Mouse (Mus musculus): Measurements from ENCODE around the gene Olfr1375. TPM values are rescaled to one million over a fixed set of nuclear protein-coding genes. Genes with fewer than 3 reads are reported as not detected.
"Not testable (repeated sequence)": the region's sequence is repeated elsewhere in the genome, so short reads cannot be mapped to it uniquely, and the experiment has no call there.

Olfr1375 gene
- polyA plus RNA-seq (2015; fragmentation: Nextera tagmentation; extraction: Ambion mirVana) = not detected in 2 replicates

DNA sequence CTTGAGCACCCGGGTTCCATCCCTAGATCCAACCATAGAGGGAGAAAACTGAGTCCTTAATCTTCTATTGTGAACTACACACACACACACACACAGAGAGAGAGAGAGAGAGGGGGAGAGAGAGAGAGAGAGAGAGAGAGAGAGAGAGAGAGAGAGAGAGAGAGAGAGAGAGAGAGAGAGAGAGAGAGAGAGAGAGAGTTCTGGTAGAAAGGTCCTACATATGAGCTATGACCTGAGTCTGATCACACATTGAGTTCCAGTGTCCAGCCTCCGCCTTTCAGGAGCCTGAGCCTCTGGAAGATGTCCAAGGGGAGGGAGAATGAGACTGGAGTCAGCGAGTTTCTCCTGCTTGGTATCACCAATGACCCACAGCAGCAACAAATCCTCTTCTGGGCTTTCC lies at the start of gene Olfr1375:
Olfr1375 (plus strand) TSS at position 301 of the 400 bp plus-strand sequence.
- not testable (repeated sequence) for H3K4me2 ChIP-seq (replicated peaks; ENCODE audit: low read depth, low read length); H3K27me3 ChIP-seq (ENCODE audit: insufficient read depth, low read length); H3K9ac ChIP-seq (replicated peaks; ENCODE audit: low read length); H3K9me3 ChIP-seq (ENCODE audit: low read length); H3K36me3 ChIP-seq (ENCODE audit: insufficient read depth, low read length); H3K4me1 ChIP-seq (ENCODE audit: insufficient read depth, low read length); H3K4me3 ChIP-seq (ENCODE audit: low read length); H3K27ac ChIP-seq (ENCODE audit: low read length); ATAC-seq (ENCODE audit: low FRiP score, low TSS enrichment)
- WGBS = 81% methylated on average over 3 of the region's 3 CpGs

DNA sequence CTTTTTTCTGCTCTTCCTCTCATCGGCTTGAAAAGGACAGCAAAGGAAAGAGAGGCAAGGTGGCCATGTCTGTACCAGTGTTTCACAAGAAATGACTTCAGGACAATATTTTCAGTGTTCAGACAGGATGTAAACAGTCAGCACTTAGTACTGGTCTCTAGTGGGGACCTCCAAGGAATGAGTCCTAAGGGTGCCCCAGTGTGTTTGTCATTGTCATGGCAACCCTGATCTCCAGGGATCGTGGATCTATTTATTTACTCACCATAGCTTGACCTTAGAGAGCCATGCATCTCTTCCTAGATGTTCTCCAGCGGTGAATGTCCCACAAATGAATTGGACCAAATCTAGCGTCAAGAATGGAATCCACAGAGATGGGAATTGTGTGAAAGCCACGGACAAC lies 44.6 kb upstream of the Olfr1375 start, which contains the start of gene Olfr51:
Olfr51 (plus strand) TSS at position 301 of the 400 bp plus-strand sequence.
- no peaks in the 10 kb centered on the region for H3K27me3 ChIP-seq (ENCODE audit: insufficient read depth, low read length)
- WGBS = 73% methylated on average over 5 of the region's 5 CpGs
- no peak within 1 kb of the TSS for H3K4me3 ChIP-seq (ENCODE audit: low read length)
- ATAC-seq (ENCODE audit: low FRiP score, low TSS enrichment) = no peak
- H3K9ac ChIP-seq (replicated peaks; ENCODE audit: low read length) = no peak within 1 kb of the TSS
- no peak within 1 kb of the TSS for H3K27ac ChIP-seq (ENCODE audit: low read length)
- no peaks in the 10 kb centered on the region for H3K9me3 ChIP-seq (ENCODE audit: low read length)
- H3K36me3 ChIP-seq (ENCODE audit: insufficient read depth, low read length) = no peaks in the 10 kb centered on the region
- H3K4me1 ChIP-seq (ENCODE audit: insufficient read depth, low read length) = no peaks in the 10 kb centered on the region
- no peak within 1 kb of the TSS for H3K4me2 ChIP-seq (replicated peaks; ENCODE audit: low read depth, low read length)

DNA sequence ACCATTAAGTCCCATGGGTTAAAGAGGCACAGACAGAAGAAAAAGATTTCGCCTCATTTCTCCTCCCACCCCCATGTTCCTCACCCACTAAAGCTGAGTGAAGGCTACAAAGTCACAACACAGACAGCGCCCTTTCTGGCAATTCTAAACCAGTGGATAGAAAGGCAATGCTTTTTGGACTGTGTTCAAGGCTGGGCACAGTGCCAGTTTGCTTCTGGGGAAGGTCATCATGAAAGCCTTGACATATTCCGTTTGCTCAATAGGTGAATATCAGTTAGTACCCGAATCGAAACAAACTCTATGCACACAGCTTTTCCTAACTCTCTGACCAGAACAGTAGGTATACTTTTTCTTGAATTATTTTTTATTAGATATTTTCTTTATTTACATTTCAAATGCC lies 36.1 kb upstream of the Olfr1375 start:
- H3K4me2 ChIP-seq (replicated peaks; ENCODE audit: low read depth, low read length) = no peak overlapping the region
- no peaks in the 10 kb centered on the region for H3K4me1 ChIP-seq (ENCODE audit: insufficient read depth, low read length)
- 63% methylated on average over 5 of the region's 5 CpGs for WGBS
- no peaks in the 10 kb centered on the region for H3K9me3 ChIP-seq (ENCODE audit: low read length)
- ATAC-seq (ENCODE audit: low FRiP score, low TSS enrichment) = no peak
- H3K27ac ChIP-seq (ENCODE audit: low read length) = no peak overlapping the region
- no peaks in the 10 kb centered on the region for H3K27me3 ChIP-seq (ENCODE audit: insufficient read depth, low read length)
- no peaks in the 10 kb centered on the region for H3K36me3 ChIP-seq (ENCODE audit: insufficient read depth, low read length)
- no peak overlapping the region for H3K4me3 ChIP-seq (ENCODE audit: low read length)
- H3K9ac ChIP-seq (replicated peaks; ENCODE audit: low read length) = no peak overlapping the region

DNA sequence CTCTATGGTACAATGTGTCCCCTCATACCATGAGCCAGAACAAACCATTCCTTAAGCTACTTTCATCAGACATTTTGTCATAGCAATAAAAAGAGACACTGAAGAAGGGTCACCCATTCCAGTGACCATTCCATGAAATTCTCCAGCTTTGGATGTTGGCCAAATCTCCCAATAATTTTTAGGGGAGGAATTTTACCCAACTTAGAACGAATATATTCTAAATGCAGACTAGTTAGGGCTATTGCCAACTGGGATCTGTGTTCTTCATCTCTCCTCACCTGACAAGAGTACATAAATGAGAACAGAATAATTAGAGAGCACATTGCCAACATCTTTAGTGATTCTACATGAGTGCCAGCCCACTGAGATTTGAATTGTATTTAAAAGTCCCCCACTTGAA lies 34.0 kb upstream of the Olfr1375 start, which contains the start of gene Olfr54:
Olfr54 (plus strand) TSS at position 301 of the 400 bp plus-strand sequence.
- WGBS = 73% methylated on average over 1 of the region's 1 CpGs
- no peak within 1 kb of the TSS for H3K9ac ChIP-seq (replicated peaks; ENCODE audit: low read length)
- H3K4me2 ChIP-seq (replicated peaks; ENCODE audit: low read depth, low read length) = no peak within 1 kb of the TSS
- no peak within 1 kb of the TSS for H3K27ac ChIP-seq (ENCODE audit: low read length)
- no peak for ATAC-seq (ENCODE audit: low FRiP score, low TSS enrichment)
- H3K36me3 ChIP-seq (ENCODE audit: insufficient read depth, low read length) = no peaks in the 10 kb centered on the region
- H3K4me1 ChIP-seq (ENCODE audit: insufficient read depth, low read length) = no peaks in the 10 kb centered on the region
- H3K9me3 ChIP-seq (ENCODE audit: low read length) = no peaks in the 10 kb centered on the region
- H3K27me3 ChIP-seq (ENCODE audit: insufficient read depth, low read length) = no peaks in the 10 kb centered on the region
- H3K4me3 ChIP-seq (ENCODE audit: low read length) = no peak within 1 kb of the TSS

DNA sequence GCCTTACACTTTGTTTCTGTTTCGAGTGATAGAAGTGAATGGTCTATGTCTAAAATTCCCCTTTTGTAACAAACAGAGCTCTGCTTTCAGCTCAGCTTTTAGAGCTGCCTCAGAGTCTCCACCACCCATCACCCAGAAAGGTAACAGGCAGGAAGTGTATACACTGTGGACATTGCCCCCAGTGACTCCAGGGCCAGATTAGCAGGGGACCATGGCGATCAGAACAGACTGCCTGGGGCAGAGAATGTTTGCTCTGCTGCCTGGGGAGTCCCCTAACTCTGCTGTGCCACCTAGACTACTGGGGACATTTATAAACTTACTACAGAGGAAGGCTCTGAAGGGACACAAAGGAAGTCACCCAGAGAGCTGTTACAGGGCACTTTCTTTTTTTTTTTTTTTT lies 31.6 kb upstream of the Olfr1375 start:
- no peaks in the 10 kb centered on the region for H3K9me3 ChIP-seq (ENCODE audit: low read length)
- no peak overlapping the region for H3K27ac ChIP-seq (ENCODE audit: low read length)
- no peak for ATAC-seq (ENCODE audit: low FRiP score, low TSS enrichment)
- no peak overlapping the region for H3K4me3 ChIP-seq (ENCODE audit: low read length)
- H3K36me3 ChIP-seq (ENCODE audit: insufficient read depth, low read length) = no peaks in the 10 kb centered on the region
- no peak overlapping the region for H3K9ac ChIP-seq (replicated peaks; ENCODE audit: low read length)
- no peak overlapping the region for H3K4me2 ChIP-seq (replicated peaks; ENCODE audit: low read depth, low read length)
- H3K27me3 ChIP-seq (ENCODE audit: insufficient read depth, low read length) = no peaks in the 10 kb centered on the region
- 55% methylated on average over 2 of the region's 2 CpGs for WGBS
- H3K4me1 ChIP-seq (ENCODE audit: insufficient read depth, low read length) = no peaks in the 10 kb centered on the region

DNA sequence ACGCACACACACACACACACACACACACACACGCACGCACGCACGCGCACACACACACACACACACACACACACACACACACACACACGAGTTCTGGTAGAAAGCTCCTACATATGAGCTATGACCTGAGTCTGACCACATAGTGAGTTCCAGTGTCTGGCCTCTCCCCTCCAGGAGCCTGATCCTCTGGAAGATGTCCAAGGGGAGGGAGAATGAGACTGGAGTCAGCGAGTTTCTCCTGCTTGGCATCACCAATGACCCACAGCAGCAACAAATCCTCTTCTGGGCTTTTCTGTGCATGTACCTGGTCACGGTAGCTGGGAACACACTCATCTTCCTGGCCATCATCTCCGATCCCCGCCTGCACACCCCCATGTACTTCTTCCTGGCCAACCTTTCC lies 21.1 kb upstream of the Olfr1375 start:
- not testable (repeated sequence) for H3K9ac ChIP-seq (replicated peaks; ENCODE audit: low read length); H3K4me2 ChIP-seq (replicated peaks; ENCODE audit: low read depth, low read length); H3K4me3 ChIP-seq (ENCODE audit: low read length); H3K36me3 ChIP-seq (ENCODE audit: insufficient read depth, low read length); H3K4me1 ChIP-seq (ENCODE audit: insufficient read depth, low read length); H3K27me3 ChIP-seq (ENCODE audit: insufficient read depth, low read length); ATAC-seq (ENCODE audit: low FRiP score, low TSS enrichment); H3K9me3 ChIP-seq (ENCODE audit: low read length); H3K27ac ChIP-seq (ENCODE audit: low read length)
- WGBS = 87% methylated on average over 11 of the region's 11 CpGs

DNA sequence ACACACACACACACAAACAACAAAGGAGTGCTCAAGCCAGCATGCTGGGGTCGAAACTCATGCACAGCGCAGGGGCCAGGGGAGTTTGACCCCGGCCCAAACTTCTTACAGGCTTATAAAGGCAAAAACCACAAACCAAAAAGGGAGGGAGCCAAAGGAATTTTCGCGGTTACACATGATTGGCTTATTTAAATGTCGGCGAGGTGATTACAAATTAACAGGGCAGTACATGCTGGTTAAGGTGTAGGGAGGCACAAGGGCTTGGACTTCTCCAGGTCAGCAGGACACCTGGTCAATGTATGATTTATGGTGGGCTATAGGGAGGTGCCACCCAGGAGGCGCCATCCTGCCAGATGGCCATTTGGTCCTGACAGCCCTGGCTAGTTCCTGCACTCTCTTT lies 18.5 kb upstream of the Olfr1375 start:
- H3K9me3 ChIP-seq (ENCODE audit: low read length) = not testable (repeated sequence)

DNA sequence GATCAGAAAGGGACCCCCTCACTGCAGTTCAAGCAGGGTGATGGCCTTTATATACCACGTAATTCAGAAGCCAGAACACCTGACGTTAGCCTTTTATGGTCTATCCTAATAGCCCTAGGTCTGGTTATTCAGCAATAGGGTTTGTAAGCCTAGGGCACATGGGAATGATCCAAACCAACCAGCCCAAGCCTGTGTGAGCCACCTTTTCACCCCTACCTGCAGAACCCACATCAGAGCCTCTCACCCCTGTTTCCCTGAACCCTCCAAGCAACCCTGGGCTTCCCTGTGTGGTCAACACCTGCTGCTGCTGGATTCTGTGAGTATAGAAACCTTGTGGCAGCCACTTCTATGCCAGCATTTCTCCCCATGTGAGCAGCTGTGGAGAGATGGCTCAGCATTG lies 17.7 kb upstream of the Olfr1375 start:
- H3K9me3 ChIP-seq (ENCODE audit: low read length) = no peaks in the 10 kb centered on the region
- no peak overlapping the region for H3K9ac ChIP-seq (replicated peaks; ENCODE audit: low read length)
- no peak overlapping the region for H3K27ac ChIP-seq (ENCODE audit: low read length)
- peak; percentile 67; the same call in 1 of the 2 replicates for ATAC-seq (ENCODE audit: low FRiP score, low TSS enrichment)
- H3K4me1 ChIP-seq (ENCODE audit: insufficient read depth, low read length) = no peaks in the 10 kb centered on the region
- H3K27me3 ChIP-seq (ENCODE audit: insufficient read depth, low read length) = no peaks in the 10 kb centered on the region
- no peak overlapping the region for H3K4me2 ChIP-seq (replicated peaks; ENCODE audit: low read depth, low read length)
- no peak overlapping the region for H3K4me3 ChIP-seq (ENCODE audit: low read length)
- WGBS = 48% methylated on average over 2 of the region's 2 CpGs
- no peaks in the 10 kb centered on the region for H3K36me3 ChIP-seq (ENCODE audit: insufficient read depth, low read length)

More for the DNA sequence above, 18.5 kb upstream of the Olfr1375 start:
- H3K9ac ChIP-seq (replicated peaks; ENCODE audit: low read length); H3K4me1 ChIP-seq (ENCODE audit: insufficient read depth, low read length); H3K4me2 ChIP-seq (replicated peaks; ENCODE audit: low read depth, low read length); H3K36me3 ChIP-seq (ENCODE audit: insufficient read depth, low read length); H3K27me3 ChIP-seq (ENCODE audit: insufficient read depth, low read length); ATAC-seq (ENCODE audit: low FRiP score, low TSS enrichment); H3K4me3 ChIP-seq (ENCODE audit: low read length); H3K27ac ChIP-seq (ENCODE audit: low read length): not testable (repeated sequence)
- 39% methylated on average over 8 of the region's 8 CpGs for WGBS

DNA sequence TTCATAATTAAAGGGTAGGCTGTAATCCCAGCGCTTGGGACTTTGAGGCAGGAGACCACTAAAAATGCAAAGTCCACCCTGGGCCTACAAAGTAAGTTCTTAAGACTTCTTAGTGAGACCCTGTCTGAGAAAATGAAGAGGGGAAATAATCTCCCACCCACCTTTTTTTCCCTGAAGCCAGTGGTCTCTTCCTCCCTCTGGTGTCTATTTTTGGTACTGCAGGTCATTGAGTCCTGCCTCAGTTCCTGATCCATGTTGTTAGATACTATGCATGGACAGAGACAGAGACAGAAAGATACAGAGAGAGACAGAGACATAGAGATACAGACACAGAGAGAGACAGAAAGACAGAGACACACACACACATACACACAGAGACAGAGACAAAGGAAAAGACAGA lies 15.1 kb upstream of the Olfr1375 start:
- no peaks in the 10 kb centered on the region for H3K27me3 ChIP-seq (ENCODE audit: insufficient read depth, low read length)
- H3K4me1 ChIP-seq (ENCODE audit: insufficient read depth, low read length) = no peaks in the 10 kb centered on the region
- H3K9me3 ChIP-seq (ENCODE audit: low read length) = no peaks in the 10 kb centered on the region
- no peak overlapping the region for H3K27ac ChIP-seq (ENCODE audit: low read length)
- no peak overlapping the region for H3K4me2 ChIP-seq (replicated peaks; ENCODE audit: low read depth, low read length)
- no peaks in the 10 kb centered on the region for H3K36me3 ChIP-seq (ENCODE audit: insufficient read depth, low read length)
- no peak overlapping the region for H3K9ac ChIP-seq (replicated peaks; ENCODE audit: low read length)
- no peak for ATAC-seq (ENCODE audit: low FRiP score, low TSS enrichment)
- no peak overlapping the region for H3K4me3 ChIP-seq (ENCODE audit: low read length)
- 38% methylated on average over 1 of the region's 1 CpGs for WGBS

DNA sequence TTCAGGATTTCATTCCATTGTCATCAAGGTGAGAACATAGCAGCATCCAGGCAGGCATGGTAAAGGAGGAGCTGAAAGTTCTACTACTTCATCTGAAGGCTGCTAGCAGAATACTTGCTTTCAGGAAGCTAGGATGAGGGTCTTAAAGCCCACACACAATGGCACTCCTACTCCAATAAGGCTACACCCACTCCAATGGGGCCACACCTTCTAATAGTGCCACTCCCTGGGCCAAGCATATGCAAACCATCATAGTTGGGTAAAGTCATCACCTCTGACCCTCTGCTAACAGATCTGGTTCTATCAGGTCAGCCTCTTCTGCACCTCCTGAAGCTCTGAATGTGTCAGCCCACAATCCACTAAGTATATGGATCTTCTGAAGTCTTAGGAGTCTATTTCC lies 13.8 kb upstream of the Olfr1375 start:
- H3K4me3 ChIP-seq (ENCODE audit: low read length); H3K9me3 ChIP-seq (ENCODE audit: low read length); H3K36me3 ChIP-seq (ENCODE audit: insufficient read depth, low read length); ATAC-seq (ENCODE audit: low FRiP score, low TSS enrichment); H3K9ac ChIP-seq (replicated peaks; ENCODE audit: low read length); H3K4me1 ChIP-seq (ENCODE audit: insufficient read depth, low read length); H3K4me2 ChIP-seq (replicated peaks; ENCODE audit: low read depth, low read length); H3K27me3 ChIP-seq (ENCODE audit: insufficient read depth, low read length); H3K27ac ChIP-seq (ENCODE audit: low read length): not testable (repeated sequence)
